Mouse (Mus musculus) stomach, adult 2 months (tissue): Measurements from ENCODE around the gene Fus. TPM values are rescaled to one million over a fixed set of nuclear protein-coding genes. Genes with fewer than 3 reads are reported as not detected.

Experiments
- polyA plus RNA-seq: library from polyadenylated mRNA; depleted of rRNA; stranded (reverse); fragments of >200 nt; gene quantifications from 2 replicates; pipeline ENCODE4 v1.2.3, GENCODE M21; 2012; rRNA removed

Gene Fus
- polyA plus RNA-seq: 67.4 and 92.5 TPM in 2 replicates

DNA sequence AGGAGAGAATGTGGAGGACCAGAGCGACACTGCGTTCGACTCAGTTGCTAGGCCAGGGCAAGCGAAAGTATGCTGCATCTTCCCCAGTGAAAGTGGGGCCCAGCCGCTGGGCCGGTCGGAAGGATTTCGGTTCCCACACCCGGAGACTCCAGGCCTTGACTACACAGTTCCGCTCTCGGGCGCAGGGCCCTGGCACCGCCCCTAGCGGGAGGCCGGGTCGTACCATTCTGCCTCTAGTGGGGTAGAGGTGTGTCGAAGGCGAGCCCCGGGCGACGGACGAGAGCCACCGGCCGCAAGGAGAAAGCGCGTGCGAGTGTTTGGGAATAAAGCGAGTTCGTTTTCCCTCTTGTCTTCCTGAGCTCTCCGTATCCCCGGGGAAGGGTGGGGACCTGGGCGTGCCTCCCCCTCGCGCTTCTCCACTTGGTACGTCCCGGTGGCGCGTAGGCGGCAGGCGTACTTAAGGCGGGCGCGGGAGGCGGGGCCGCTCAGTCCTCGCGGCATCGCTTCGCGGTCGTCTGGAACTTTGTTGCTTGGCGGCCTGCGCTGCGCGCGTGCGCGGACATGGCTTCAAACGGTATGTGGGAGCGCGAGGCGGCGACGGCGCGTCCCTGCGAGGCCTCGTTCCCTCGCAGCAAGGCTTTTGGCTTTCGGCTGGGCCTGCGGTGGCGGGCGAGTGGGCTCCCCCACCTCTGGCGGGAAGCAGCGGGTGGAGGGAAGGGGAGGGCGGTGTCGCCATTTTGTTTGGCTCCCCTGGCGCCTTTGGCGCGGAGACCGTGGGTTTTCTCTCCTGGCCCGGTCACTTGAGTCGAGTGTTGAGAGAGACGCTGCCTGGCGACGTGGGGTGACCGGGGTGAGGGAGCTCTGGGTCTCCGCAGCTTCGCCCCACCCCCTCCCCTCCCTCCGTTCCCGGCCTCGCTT lies at the start of gene Fus:
Gene Fus, plus strand, starts transcription at position 454 of the 918 bp plus-strand sequence.

DNA sequence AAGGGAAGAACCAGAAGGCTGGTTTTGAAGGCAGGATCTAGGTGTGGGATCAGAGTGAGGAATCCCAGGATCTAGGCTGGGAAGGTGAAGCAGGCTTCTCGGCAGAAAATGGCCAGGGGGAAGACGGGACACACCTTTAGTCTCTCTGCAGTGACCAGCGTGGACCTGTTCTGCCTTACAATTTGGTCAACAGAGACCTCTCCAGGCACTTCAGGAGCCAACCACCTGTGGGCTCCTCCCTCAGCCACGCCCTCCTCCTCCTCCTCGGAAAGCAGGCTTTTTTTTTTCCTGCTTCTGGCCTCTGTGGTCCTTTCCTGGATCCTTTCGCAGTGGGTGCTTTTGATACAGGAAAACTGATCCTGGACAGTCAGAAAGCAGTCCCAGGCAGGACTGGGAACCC lies 37.3 kb upstream of the Fus start, which contains the start of gene Prss8:
Gene Prss8, minus strand, starts transcription at position 182 of the 400 bp plus-strand sequence.

DNA sequence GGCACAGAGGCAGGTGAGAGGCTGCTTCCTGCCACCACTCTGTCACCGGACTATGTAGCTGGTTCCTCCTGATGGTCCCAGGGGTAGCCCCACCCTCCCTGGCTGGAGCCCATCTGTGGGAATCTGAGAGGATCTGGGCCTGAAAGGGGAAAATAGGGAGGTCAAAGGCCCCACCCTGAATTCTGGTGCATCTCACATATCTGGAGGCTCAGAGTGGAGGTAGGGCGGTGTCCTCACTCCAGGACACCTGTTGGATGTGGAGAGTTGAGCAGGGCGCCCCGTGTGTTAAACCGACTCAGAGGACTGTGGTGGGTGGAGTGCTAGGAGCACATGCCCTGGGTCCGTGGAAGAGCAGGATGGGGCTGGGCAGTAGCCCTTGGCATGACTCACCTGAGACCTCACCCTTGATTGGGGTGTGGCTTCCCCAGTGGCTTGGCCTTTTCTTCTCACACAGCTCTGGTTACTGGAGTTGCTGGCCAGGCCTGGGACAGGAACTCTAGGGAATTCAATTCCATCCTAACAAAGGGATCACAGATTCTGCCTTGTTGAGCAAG lies 20.7 kb upstream of the Fus start, which contains the start of gene Prss36:
Gene Prss36, minus strand, starts transcription at position 256 of the 554 bp plus-strand sequence.

DNA sequence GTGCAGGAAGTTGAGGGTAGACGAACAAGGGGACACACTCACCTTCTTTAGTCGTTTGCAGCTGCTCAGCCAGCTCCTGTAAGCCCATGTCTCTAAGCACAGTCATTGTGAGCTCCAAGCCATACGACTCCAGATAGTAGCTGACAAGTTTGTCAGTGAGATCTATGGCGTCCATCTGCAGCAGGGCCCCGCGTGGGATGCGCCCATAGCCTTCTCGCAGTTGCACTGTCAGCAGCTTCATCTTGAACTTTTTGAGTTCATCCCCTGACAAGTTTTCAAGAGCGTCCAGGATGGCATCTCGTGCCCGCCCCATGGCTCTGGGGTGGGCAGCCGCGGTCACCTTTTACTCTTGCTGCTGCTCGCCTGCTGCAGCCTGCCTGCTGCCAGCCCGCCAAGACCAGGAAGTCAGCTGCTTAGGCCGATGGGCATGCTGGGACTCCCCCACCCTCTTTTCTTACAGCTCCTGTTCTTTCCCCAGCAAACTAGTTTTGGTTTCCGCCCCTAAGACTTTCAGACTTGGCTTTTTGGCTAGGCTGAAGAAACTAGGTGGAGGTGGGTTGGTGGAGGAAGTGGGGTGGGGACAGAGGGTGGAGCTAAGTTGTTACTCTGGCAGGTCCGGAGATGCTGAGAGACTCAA lies 26.2 kb downstream of the Fus start, which contains the start of gene Pycard:
Gene Pycard, minus strand, starts transcription at position 527 of the 637 bp plus-strand sequence.

DNA sequence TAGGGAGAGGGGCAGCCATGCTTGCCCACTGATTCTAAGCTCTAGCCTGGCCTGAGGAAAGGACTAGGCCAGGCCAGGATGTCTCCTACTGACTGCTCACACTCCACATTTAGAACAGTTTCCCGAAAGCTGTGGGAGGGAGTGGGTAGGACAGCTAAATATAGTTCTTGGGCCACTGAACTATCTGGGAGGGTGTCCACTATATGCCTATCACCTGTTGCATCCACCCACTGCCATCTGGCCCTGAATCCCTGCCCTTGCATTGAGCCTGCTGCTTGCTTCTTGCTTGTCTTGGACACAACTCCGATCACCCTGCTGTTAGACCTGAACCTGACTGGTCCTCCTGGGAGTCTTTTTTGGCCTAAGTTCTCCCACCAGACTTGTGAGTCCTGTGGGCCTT lies 36.4 kb downstream of the Fus start, which contains the start of gene Trim72:
Gene Trim72, plus strand, starts transcription at position 262 of the 400 bp plus-strand sequence.

Other genes with a start within 250 kb of the Fus start
- gene Ctf2, start 235.3 kb upstream of the Fus start, polyA plus RNA-seq: not detected in 2 replicates
- 22.9 and 30.3 TPM in 2 replicates for gene Fbxl19, start 222.9 kb upstream of the Fus start, polyA plus RNA-seq
- 20.9 and 23.7 TPM in 2 replicates for gene Orai3, start 197.6 kb upstream of the Fus start, polyA plus RNA-seq
- gene Setd1a, start 190.8 kb upstream of the Fus start, polyA plus RNA-seq: 4.1 and 4.5 TPM in 2 replicates
- gene Gm49388, start 181.8 kb upstream of the Fus start, polyA plus RNA-seq: not detected in 2 replicates
- gene Hsd3b7, start 166.9 kb upstream of the Fus start, polyA plus RNA-seq: 21.9 and 24.6 TPM in 2 replicates
- 26.6 and 29.8 TPM in 2 replicates for gene Stx4a, start 143.2 kb upstream of the Fus start, polyA plus RNA-seq
- 2.1 and 2.7 TPM in 2 replicates for gene Stx1b, start 142.9 kb upstream of the Fus start, polyA plus RNA-seq
- gene Zfp646, start 91.2 kb upstream of the Fus start, polyA plus RNA-seq: 5.6 and 6.4 TPM in 2 replicates
- 3.4 TPM in 2 replicates for gene Zfp668, start 90.6 kb upstream of the Fus start, polyA plus RNA-seq
- 2.9 and 3.2 TPM in 2 replicates for gene Prss53, start 76.5 kb upstream of the Fus start, polyA plus RNA-seq
- not detected in 2 replicates for gene Gm21974, start 72.0 kb upstream of the Fus start, polyA plus RNA-seq
- 72.4 and 102 TPM in 2 replicates for gene Vkorc1, start 71.8 kb upstream of the Fus start, polyA plus RNA-seq
- 75.1 and 76.5 TPM in 2 replicates for gene Bckdk, start 63.4 kb upstream of the Fus start, polyA plus RNA-seq
- gene Kat8, start 54.9 kb upstream of the Fus start, polyA plus RNA-seq: 4.1 and 4.7 TPM in 2 replicates
- 112 and 116 TPM in 2 replicates for gene Prss8, start 37.4 kb upstream of the Fus start, polyA plus RNA-seq
- gene Prss36, start 20.7 kb upstream of the Fus start, polyA plus RNA-seq: 10.6 and 11.3 TPM in 2 replicates
- 87.6 and 101 TPM in 2 replicates for gene Pycard, start 26.4 kb downstream of the Fus start, polyA plus RNA-seq
- 4.5 and 4.9 TPM in 2 replicates for gene Trim72, start 36.5 kb downstream of the Fus start, polyA plus RNA-seq
- 1.7 and 3.5 TPM in 2 replicates for gene Itgam, start 95.2 kb downstream of the Fus start, polyA plus RNA-seq
- gene Gm49368, start 95.2 kb downstream of the Fus start, polyA plus RNA-seq: not detected in 2 replicates
- gene Itgax, start 162.1 kb downstream of the Fus start, polyA plus RNA-seq: 0.73 and 1.2 TPM in 2 replicates
- gene Itgad, start 186.9 kb downstream of the Fus start, polyA plus RNA-seq: 0.14 TPM in 1 of 2 replicates, not detected in the other
- gene Cox6a2, start 238.9 kb downstream of the Fus start, polyA plus RNA-seq: 37.8 and 45.1 TPM in 2 replicates